Mouse (Mus musculus) fibroblast of lung, adult 2 months (primary cell): ENCODE measurements at regions not wholly inside any gene's neighbourhood (a gene's known extent, or its start where the extent isn't known, plus 50 kb on each side); places are given as distances from the start of the nearest gene placed in this dataset.
"Not testable (repeated sequence)": the region's sequence is repeated elsewhere in the genome, so short reads cannot be mapped to it uniquely, and the experiment has no call there.

ENCODE experiments used
- DNase-seq: peaks from one replicate; pipeline ENCODE4 v3.0.0-alpha.2; 2011; ENCODE audit warnings: low read depth

DNA sequence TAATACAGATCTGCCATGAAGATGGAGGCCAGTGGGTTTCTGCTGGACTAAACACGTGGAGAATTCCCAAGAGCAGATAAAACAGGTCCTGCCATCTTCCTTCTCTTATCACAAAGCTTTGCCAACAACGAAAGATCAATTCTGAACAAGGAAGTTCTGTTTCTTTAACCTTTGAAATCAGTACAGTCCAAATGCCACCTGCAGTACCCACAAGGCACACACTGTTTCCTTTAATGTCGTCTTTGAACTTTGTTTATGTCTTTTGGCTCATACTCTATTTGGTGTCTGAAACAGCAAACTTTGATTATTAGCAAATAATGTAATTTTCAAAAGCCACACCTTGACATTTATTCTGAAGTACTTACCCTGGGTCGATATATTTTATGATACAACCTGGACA, 536.5 kb downstream of the Bckdhb start:
- no peak for DNase-seq

- peak; percentile 20 for DNase-seq
These were observed 541.8 kb downstream of the Bckdhb start for GRCm38 (mm10) chr9:84466741-84467140.

- DNase-seq = no peak
These were observed 547.8 kb downstream of the Bckdhb start for GRCm38 (mm10) chr9:84472696-84473095.

- DNase-seq = no peak
These were observed 551.0 kb downstream of the Bckdhb start for GRCm38 (mm10) chr9:84475906-84476305.

GRCm38 (mm10) chr9:84499507-84499906, 574.6 kb downstream of the Bckdhb start:
- DNase-seq = no peak

GRCm38 (mm10) chr9:84502981-84503380, 578.0 kb downstream of the Bckdhb start:
- DNase-seq = not testable (repeated sequence)

- DNase-seq = no peak
These were observed 592.1 kb downstream of the Bckdhb start for GRCm38 (mm10) chr9:84517064-84517463.

DNA sequence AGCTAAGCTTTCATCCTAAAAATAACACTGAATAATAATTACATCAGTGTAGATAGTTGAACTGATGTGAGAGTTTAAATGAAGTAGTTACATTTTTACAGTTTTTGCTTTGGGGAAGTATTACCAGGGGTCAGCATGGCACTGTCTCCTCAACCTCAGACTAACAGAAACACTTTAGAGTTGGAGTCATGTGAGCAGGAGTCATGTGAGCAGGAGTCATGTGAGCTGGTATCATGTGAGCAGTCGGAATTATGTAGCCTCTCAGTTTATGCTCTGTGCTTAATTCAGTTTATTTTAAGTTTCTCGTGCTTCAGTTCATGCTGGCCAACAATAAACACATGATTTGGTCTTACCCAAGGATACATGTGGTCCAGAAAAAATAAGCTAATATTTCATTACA, 620.5 kb downstream of the Bckdhb start:
- peak; percentile 8 for DNase-seq

DNA sequence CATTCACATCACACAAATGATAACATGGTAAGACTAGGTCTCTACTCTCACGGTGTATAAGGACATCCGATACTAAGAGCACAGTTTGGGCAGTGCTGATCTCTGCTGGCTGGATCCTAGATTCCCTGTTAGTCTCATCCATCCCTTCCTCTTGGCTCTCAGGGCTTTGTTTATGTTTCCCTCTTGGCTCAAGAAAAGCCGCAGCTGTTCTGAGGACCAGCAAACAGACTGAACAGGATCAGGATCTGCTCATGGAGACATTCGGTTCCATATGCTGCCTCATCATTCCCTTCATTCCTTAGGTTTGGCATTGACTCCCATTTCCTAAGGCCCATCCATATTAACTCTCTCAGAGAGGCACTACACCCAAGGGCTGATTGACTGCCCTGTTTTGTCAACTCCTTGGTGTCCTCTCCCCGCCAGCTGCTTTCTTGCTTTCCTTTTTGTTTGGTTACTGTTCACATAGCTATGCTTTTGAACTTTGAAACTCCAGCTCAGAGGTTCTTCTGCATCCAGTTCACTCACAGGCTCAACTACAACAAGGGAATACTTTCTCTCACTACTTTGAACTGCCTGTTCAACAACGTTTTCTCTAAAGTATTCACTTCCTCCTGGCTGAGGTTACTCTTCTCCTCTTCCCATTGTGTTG, 623.2 kb downstream of the Bckdhb start:
- DNase-seq = no peak

- no peak for DNase-seq
These were observed 630.3 kb downstream of the Bckdhb start for GRCm38 (mm10) chr9:84555237-84555636.

- no peak for DNase-seq
These were observed 631.4 kb downstream of the Bckdhb start for GRCm38 (mm10) chr9:84556261-84556844.

- no peak for DNase-seq
These were observed 633.4 kb downstream of the Bckdhb start for GRCm38 (mm10) chr9:84558346-84558745.

- DNase-seq = no peak
These were observed 644.6 kb downstream of the Bckdhb start for GRCm38 (mm10) chr9:84569533-84569932.

GRCm38 (mm10) chr9:84577781-84578180, 652.8 kb downstream of the Bckdhb start:
- peak; percentile 7 for DNase-seq

- DNase-seq = no peak
These were observed 662.8 kb downstream of the Bckdhb start for GRCm38 (mm10) chr9:84587791-84588190.

GRCm38 (mm10) chr9:84594724-84595123, 669.8 kb downstream of the Bckdhb start:
- no peak for DNase-seq
